Mouse (Mus musculus) kidney, postnatal 4 days (tissue): ENCODE results near the gene Tpgs1.
A peak's percentile ranks its signal among the peaks of the same experiment; 100 is the strongest.

Source experiments
- DNase-seq, 2 experiments: peaks; one replicate each; pipeline ENCODE4 v3.0.0; 2021; ENCODE audit warnings: mixed read lengths in 2 of 2

The Tpgs1 gene

DNA sequence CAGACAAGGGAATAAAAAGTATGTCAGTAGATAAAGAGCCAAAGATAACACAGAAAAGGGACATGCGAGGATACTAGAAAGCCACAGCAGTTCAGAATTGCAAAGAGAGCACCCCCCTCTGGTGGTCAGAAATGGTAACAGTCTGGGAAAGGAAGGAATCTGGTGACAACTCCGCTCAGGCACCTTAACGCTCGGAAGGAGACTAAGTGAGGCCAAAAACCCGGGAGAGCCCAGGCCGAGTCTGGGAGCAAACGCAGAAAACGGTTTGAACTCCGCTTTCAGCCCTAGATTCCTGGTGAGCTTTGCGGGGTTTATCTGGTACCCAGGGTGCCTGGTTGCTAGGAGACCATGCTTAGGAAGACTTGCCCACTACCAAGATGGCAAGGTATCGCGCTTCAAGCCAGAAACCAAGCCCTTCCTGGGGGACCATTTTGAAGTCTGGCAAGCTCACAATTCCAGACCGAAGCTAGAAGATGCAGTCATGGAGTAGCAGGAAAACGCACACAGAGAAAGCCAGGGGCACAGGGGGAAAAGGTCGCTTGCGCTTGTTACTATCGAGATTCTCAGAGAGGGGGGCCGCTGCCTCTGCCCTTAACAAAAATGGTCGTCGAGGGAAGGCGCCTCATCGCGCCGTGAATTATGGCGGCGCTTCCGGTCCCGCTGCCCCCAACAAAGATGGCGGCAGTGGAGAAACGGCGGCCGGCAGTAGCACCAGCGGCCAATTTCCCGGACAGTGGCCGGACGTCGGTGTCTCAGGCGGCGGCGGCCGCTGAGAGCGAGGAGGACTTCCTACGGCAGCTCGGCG is at the start of gene Tpgs1:
Gene Tpgs1, plus strand, starts transcription at position 599 of the 805 bp plus-strand sequence.
- peak; percentile 90 to 94 for DNase-seq

DNA sequence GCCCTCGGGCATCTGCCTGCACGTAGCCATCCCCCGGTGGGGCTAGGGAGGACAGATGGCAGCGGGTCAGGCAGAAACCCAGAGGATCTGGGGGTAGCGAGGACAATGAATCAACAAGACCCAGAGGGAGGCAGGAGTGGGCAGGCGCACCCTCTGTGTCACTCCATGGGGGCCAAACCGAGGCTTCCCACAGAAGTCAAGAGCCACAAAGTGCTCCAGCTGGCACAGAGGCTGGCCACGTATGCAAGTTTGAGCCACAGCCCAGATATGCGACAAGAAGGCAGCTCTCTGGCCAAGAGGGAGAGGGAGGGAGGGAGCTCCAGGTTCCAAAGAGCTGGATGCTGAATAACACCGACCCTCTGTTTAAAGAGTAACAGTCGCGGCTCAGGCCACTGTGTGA is 45.2 kb upstream of the Tpgs1 start:
- no peak for DNase-seq

DNA sequence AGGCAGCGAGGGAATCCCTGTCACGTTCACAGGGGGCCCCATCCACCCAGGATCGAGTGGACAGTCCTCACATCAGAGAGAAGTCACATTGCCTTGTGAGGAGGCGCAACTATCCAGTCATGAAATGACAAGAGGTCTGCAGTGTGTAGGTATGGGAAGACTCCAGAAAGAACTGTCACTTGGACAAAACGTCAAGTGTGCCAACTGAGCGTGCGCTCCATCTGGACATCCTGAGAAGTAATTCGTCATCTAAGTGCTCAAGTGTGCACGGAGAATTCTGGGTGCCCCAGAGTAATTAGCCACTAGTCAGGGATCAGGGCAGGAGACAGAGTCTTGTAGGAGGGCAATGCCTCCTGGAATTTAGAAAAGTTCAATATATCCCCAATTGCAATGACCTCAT is 43.8 kb upstream of the Tpgs1 start:
- DNase-seq, result no peak

DNA sequence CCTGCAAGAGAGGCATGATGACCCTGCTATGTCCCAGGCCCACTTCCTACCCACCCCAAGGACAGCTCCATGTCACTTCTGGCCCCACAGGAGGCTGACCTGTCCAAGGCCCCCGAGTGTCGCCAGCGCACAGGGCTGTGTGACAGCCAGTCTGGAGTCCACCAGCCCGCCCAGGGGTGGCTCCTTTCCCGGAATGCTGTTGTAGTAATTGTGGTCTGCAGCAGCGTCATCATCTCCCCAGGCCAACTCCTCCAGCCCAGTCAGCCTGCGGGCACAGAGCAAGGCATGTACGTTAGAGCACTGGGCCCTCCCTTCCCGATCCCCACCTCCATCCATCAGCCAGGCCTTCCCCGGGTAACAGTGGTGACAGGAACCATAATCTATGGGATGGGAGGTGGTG is 43.0 kb upstream of the Tpgs1 start:
- no peak for DNase-seq

DNA sequence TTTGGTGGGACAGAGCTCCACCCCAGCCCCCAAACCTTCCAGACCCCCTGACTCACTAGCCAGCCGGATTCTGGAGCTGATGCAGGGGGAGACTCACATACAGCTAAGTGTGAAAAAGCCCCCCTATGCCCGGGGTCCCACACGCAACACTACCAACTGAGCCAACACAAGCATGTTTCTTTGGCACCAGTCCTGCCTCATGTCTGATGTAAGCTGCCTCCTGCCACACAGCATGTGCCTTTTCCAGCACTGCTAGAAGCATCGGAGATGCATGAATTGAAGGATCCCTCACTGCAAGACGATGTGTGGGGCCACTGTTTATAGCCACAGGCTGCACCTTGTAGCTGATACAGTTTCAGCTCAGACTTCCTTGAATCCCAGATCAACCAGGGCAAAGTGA is 40.8 kb upstream of the Tpgs1 start:
- no peak for DNase-seq

DNA sequence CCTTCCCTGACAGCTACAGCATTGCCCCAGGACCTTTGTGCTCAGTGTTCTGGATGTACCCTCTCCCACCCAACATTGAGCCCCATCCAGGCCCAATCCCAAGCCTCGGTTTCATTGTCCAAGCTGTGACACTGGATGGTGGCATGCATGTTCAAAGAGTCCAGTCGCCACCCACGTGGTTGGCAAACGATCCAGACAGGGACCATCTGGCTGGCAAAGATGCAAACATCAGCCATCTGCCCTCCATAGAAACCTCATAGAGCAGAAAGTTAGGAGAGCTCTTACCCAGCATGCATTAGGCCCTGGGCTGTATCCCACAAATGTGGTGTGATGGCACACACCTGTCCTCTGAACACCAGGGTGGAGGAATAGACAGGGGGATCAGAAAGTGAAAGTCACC is 37.7 kb upstream of the Tpgs1 start:
- no peak for DNase-seq

DNA sequence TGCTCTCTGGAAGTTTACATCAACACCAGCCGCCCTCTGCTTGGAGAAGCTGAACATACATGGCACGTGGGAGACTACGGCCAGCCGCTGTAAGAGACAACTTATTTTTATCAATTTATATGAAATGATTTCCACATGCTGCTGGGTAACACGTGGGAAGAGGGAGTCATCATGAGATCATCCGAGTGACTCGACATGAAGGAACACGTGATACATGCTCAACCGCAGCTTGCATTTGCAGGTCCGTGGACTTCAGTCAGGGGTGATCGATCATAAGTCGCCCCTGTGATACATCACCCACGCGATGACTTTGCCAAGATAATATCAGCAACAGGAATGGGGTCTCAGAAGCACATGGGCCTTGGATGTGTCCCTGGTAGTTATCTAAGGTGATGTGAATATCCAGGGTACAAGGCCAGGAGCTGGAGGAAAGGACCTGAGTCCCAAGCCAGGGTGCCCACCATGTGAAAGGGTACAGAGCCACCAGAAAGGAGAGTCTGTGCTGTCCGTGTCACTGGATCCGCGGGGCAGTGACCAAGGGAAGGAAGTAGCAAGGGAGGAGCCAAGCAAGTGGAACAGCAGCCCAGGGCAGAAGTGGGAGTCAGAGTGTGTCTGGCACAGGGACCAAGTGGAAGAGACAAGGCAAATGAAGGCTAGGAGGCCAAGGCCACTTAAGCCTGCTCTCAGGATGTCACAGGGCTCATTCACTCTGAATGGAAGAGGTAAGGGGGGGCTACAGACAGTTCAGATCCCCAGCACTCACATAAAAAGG is 36.0 kb upstream of the Tpgs1 start:
- DNase-seq, result peak in 1 of 2 experiments; percentile 34

DNA sequence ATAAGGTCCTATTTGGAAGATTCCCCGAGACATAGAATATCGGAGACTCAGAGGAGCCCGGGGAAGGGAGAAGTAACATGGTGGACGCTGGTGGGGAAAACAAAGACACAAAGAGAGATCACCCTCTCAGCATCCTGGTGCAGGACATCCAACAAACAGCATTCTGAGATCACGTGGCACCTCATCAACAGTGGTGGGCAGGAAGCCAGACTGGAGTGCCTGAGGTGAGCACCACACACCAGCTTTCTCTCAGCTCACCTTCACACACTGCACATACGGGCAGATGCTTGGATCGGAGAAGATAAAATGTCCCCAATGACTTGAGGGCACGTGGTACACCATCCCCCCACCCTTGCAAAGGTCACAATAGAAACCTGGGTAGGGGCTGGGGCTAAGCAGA is 32.9 kb upstream of the Tpgs1 start:
- DNase-seq, result no peak

DNA sequence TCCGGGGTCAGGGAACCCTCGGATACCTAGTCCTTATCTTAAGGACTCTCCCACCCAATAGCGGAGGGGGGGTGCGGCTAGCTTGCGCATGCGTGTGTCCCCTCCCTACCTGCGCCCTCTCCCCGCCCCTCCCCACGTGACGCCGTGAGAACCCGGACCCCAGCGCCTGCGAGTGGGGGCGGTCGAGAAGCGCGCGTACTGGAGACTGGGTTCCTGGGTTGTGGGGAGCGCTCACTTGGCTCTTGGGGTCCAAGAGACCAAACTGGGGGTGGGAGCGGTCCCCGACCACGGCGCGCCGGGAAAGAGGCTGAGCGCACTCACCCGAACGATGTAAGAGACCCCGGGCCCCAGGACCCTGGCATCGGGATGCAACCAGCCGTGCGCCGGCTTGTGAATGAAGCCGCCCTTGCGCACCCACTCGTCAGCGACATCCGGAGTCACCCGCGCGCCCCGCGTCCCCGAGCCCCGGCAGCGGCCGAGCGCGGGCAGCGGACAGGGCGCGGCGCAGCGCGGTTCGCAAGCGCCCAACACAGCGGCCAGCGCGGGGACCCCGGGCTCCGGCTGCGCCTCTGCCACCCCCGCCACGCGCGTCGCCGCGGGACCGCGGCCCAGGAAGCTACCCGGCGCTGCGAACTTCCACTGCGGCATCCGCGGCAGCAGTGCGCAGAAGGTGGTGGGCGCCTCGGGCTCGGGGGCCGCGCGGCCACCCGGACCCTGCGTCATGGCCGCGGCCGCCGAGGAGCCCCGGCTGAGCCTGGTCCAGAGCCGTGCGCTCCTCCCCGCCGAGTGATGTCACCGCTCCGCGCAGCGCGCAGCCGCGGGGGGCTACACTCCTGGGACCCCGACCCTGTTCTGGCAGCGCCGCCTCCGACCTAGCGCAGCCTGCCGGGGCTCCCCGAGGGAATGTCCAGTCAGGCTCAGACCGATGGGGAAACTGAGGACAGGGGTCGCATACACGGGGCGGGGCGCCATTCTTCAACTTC is 31.8 kb upstream of the Tpgs1 start, which contains the start of gene Shc2:
Gene Shc2, minus strand, starts transcription at position 791 of the 983 bp plus-strand sequence.
- peak; percentile 77 to 82 for DNase-seq

DNA sequence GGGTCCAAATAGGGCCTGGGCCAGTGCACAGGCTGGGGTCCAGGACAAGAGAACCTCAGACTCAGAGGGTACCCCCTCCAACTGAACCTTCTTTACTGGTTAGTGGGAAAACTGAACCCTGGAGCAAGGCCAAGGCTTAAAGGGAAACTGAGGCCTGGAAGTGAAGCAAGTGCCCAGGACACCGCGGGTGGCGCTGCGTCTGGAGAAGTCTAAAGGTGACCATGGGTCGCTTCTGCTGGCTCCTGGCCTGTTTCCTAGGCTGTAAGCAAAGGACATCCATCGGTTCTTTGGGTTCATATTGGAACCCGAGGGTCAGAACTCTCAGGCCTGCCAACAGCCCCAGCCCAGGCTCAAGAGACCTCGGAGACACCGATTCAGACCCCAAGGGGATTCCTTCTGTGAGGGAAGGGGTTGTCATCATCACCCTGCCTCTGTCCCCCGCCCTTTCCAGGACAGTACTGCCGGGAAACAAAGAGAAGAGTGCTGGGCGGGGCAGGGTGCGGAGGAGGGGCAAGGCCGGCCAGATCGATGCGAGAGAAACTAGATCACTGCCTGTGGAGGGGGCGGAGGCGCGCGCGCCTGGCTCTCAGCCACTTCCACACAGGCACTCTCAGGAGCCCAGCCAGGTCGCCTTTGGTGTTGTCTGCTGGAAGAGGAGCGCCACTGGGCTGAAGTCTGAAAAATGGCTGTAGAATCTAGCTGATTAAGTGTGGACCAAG is 30.5 kb upstream of the Tpgs1 start:
- peak; percentile 50 to 66 for DNase-seq

DNA sequence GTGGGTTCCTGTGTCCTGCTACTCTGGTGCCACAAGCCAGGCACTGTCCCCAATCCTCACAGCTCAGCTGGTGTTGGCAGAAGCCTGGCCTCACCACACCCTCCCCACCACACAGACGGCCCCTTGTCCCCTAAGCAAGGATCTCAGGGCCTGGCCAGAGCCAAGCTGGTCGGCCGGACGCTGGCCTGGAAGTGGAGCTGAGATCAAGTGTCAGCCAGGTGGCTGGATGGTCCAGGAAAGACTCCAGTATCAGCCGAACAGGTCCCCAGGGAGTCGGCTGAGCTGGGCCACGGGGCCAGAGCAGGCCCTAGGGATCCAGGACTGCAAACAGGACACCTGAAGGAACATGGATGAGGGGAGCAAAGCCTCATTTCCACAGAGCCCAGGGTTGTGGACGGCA is 23.5 kb upstream of the Tpgs1 start, which contains the start of gene Odf3l2:
Gene Odf3l2, minus strand, starts transcription at position 28 of the 400 bp plus-strand sequence.
- no peak for DNase-seq

DNA sequence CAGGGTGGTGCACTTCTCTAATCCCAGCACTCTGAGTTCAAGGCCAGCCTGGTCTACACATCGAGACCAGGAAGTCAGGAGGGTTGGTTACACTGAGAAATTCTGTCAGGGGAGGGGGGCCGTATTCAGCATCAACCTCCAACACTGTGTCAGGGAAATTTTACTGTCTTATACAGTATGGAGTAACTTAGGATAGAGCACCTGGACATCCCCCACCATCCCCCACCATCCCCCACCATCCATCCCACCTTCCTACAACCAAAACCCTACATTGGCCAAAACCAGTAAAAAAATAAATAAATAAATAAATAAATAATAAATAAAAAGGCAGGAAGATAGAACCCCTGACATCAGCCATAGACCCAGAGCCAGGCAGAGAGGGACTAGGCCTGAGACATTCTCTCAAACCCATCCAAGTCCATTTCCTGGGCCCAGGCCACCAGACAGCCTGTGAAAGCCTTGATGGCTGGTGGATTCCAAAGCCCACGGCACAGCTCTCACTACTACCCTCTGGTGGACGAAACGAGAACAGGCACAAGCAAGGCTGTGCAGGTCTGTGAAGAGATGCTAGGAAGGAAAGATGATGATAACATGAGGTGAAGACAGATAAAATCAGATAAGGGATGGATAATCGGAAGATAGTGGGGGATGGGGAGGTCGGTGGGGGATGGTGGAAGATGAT is 20.0 kb upstream of the Tpgs1 start:
- DNase-seq, result peak; percentile 86

DNA sequence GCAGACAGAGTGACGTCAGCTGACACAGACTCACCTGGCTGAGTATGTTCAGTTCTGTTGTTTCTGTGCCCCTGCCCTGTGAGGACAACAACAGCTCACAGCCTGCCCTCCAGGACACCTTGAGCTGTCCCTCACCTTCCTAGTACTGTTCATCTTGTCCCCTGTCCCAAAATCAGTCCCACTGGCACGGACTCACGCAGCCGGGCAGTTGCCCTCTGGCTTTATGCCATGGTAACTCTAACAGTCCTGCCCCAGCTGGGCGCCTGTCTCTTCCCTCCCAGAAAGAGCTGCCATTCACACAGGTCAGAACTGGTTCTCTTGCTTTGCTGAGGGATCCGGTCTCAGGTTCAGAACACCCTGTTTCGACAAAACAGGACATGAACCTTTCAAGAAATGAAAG is 16.4 kb upstream of the Tpgs1 start:
- DNase-seq, result no peak

DNA sequence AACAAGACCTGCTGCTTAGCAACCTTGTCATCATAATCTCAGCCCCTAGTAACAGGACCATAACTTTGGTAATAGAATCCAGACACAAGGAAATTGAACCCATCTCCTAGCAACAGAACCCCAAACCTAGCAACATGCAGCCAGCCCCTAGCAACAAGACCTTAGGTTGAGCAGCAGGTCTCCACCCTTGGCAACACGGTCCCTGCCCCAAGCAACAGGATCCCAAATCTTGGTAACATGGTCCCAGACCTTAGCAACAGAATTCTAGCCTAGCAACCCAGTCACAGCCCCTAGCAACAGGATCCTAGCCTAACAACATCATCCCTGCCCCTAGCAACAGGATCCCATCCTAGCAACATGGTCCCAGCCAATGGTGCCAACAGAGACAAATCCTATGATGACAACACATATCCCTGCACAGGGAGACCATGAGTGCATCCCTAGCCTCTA is 14.2 kb upstream of the Tpgs1 start:
- no peak for DNase-seq

DNA sequence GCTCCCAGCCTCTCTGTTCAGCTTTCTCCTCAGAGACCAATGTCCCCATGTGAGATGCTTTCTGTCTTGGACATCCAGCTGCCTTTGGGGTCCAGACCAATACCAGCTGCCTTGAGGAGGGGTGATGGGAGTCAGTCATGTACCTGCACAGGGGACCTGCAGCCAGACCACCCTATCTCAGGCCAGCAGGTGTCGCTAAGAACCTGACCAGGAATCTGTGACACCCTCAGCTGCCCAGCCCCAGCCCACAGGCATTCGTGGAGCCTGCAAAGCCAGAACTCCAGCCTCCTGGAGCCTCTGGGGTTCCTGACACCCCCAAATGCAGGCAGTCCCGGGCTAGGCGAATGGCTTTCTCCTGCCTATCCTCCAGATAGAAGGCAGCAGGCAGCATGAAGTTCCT is 10.3 kb upstream of the Tpgs1 start:
- peak; percentile 70 to 77 for DNase-seq

DNA sequence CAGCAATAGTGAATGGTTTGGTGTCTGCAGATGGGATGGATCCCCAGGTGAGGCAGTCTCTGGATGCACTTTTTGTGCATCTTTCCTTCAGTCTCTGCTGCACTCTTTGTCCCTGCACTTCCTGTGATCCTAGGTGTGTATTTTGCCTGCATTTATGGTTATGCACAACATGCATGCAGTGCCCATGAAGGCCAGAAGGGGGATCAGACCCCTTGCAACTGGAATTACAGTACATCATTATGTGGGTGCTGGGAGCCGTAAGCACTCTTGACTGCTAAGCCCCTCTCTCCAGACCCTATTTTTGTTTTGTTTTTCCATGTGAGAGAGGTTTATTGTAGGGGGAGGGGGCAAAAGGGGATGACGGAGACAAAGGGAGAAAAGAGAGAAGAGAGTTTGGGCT is 8.9 kb upstream of the Tpgs1 start:
- DNase-seq, result peak; percentile 60

DNA sequence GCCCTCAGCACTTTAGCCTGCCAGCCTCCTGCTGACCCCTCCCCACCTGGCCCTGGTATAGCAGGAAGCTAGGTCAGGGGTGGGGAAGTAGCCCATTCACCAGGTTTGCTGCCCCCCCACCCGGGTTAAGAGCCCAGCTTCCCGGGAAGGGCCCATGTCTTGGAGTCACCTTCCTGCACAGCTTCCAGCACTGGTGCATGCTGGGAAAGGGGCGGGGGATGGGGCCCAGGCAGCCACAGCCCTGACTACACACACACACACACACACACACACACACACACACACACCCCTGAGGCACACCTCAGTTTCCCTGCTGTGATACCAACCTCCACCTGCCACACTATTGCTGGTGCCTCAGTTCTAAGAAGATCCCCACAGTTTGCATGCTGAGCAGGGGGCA is 7.3 kb upstream of the Tpgs1 start:
- peak in 1 of 2 experiments; percentile 31 for DNase-seq

DNA sequence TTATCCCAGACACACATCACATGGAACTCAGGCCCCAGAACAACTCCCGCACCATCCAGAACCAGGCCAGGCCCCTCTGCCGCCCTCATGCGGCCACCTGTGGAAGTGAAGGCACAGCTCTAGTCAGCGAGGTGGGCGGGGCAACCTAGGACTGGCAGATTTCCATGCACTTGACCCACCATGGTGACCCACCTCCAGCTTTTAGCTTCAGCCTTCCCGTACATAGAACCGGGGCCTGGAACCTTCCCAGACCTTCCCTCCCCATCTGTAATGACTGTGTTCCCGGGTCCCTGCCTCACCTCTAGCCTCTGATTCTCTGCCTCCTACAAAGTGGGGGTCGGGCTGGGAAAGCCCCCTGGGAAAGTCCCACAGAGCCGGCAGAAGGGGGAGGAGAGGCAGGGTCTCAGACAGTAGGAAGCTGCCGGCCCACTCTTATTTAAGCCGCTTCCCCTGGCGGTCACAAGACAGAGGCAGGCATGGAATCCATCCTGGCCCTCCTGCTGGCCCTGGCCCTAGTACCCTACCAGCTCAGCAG is 5.0 kb upstream of the Tpgs1 start, which contains the start of gene Madcam1:
Gene Madcam1, plus strand, starts transcription at position 429 of the 535 bp plus-strand sequence.
- DNase-seq, result peak; percentile 88 to 90

DNA sequence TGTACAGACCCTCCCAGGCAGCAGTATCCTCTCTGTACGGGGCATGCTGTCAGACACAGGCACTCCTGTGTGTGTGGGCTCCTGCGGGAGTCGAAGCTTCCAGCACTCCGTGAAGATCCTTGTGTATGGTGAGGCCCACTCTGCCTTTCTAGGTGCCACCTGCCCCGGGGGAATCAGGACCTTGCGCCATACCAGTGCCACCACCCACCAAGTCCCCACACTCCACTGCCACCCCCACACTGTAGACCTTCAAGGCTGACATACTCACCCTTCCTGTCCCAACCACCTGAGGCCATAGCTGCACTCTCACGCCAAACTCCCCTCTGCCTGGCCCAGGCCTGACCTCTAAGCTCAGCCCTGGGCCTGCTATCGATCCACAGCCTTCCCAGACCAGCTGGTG is 4.1 kb upstream of the Tpgs1 start:
- DNase-seq, result no peak

DNA sequence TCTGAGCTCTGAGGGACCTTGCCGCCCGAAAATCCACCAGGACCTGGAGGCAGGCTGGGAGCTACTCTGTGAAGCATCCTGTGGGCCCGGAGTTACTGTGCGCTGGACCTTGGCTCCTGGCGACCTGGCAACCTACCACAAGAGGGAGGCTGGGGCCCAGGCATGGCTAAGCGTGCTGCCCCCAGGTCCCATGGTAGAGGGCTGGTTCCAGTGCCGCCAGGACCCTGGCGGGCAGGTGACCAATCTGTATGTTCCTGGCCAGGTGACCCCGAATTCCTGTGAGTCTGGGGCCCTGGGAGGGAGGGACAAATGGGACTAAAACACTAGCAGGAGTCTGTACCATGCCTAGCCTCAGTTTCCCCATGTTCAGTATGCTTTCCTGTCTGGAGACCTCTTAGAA is 2.7 kb upstream of the Tpgs1 start:
- no peak for DNase-seq

DNA sequence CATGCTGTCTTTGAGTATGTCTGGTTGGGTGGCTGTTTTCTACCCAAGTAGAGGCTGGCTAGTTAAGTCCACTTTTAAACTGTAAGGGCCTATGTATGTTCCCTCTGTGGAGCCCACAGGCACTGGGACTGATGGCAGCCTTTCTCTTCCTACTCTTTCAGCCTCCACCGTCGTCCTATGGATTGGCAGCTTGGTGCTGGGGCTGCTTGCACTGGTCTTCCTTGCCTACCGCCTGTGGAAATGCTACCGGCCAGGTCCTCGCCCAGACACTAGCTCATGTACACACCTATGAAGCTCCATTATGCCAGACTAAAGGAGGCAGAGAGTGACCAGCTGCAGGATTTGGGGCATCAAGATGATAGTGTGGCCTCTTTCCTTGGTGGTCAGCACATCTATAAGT is 1.1 kb upstream of the Tpgs1 start:
- DNase-seq, result no peak
